Mouse (Mus musculus) forebrain, embryonic 16.5 days (tissue): ENCODE results near the gene Zc3h15. TPM values are rescaled to one million over a fixed set of nuclear protein-coding genes. Genes with fewer than 3 reads are reported as not detected.

ENCODE experiments used
- ATAC-seq: fragments of 200-750 bp; cut with Nextera tagmentation; 2 replicates; pipeline ENCODE4 v1.8.0; 2017; ENCODE audit warnings: mild to moderate bottlenecking, moderate library complexity
- H3K27ac ChIP-seq: fragments of 300-500 bp; sonication (generic); 2 replicates; pipeline ENCODE4 v1.5.1; 2014; ENCODE audit warnings: low read length, control low read depth
- H3K27me3 ChIP-seq: fragments of 300-500 bp; sonication (generic); replicated peaks from 2 replicates; pipeline ENCODE4 v1.6.1; 2014; ENCODE audit warnings: low read length; ENCODE audit not compliant: control insufficient read depth, insufficient read depth
- H3K36me3 ChIP-seq: fragments of 300-500 bp; sonication (generic); 2 replicates; pipeline ENCODE4 v1.6.1; 2014; ENCODE audit not compliant: control insufficient read depth, insufficient read depth
- H3K4me1 ChIP-seq: fragments of 300-500 bp; sonication (generic); replicated peaks from 2 replicates; pipeline ENCODE4 v1.6.1; 2014; ENCODE audit warnings: low read length; ENCODE audit not compliant: control insufficient read depth, insufficient read depth
- H3K4me2 ChIP-seq: fragments of 300-500 bp; sonication (generic); 2 replicates; pipeline ENCODE4 v1.6.1; 2014; ENCODE audit warnings: mild to moderate bottlenecking, low read length, control low read depth
- H3K4me3 ChIP-seq: fragments of 300-500 bp; sonication (generic); replicated peaks from 2 replicates; pipeline ENCODE4 v1.5.1; 2014; ENCODE audit warnings: mild to moderate bottlenecking, low read length, control low read depth
- H3K9ac ChIP-seq: fragments of 300-500 bp; sonication (generic); replicated peaks from 2 replicates; pipeline ENCODE4 v1.6.1; 2014; ENCODE audit warnings: low read depth, low read length, control low read depth
- H3K9me3 ChIP-seq: fragments of 300-500 bp; sonication (generic); 2 replicates; pipeline ENCODE4 v1.6.1; 2016; ENCODE audit warnings: low read length; ENCODE audit not compliant: control insufficient read depth
- WGBS: fragments of 180-500 bp; shearing (Covaris S2); extraction: QIAGEN DNeasy Blood & Tissue Kit; methylation state at CpG from one replicate; pipeline ENCODE4 v1.1.7; 2014; 5-methylcytosine and 5-hydroxymethylcytosine counted together
- polyA plus RNA-seq: library from polyadenylated mRNA; unstranded; fragments of >200 nt; fragmentation: Nextera tagmentation; extraction: Ambion mirVana; gene quantifications from 2 replicates; pipeline ENCODE4 v1.2.1, GENCODE M21; 2015

Gene Zc3h15
- polyA plus RNA-seq, 1 experiment from 2014 or later = 174 TPM

- no peak overlapping the region for H3K4me2 ChIP-seq
- H3K27me3 ChIP-seq = no peaks in the 10 kb centered on the region
- no peak overlapping the region for H3K9ac ChIP-seq
- H3K27ac ChIP-seq = no peak overlapping the region
- no peaks in the 10 kb centered on the region for H3K4me1 ChIP-seq
- no peak for ATAC-seq
- no peaks in the 10 kb centered on the region for H3K9me3 ChIP-seq
- no peak overlapping the region for H3K4me3 ChIP-seq
- WGBS = 74% methylated on average over 6 of the region's 6 CpGs
- no peaks in the 10 kb centered on the region for H3K36me3 ChIP-seq
Measured at GRCm38 (mm10) chr2:83681785-83682184, 37.5 kb downstream of the Zc3h15 start.

- H3K4me2 ChIP-seq = no peak overlapping the region
- no peaks in the 10 kb centered on the region for H3K27me3 ChIP-seq
- no peaks in the 10 kb centered on the region for H3K9me3 ChIP-seq
- ATAC-seq = no peak
- no peak overlapping the region for H3K9ac ChIP-seq
- no peak overlapping the region for H3K27ac ChIP-seq
- no peaks in the 10 kb centered on the region for H3K36me3 ChIP-seq
- no peak overlapping the region for H3K4me3 ChIP-seq
- WGBS = 89% methylated on average over 8 of the region's 8 CpGs
- no peaks in the 10 kb centered on the region for H3K4me1 ChIP-seq
Measured at GRCm38 (mm10) chr2:83682282-83682681, 38.0 kb downstream of the Zc3h15 start.

GRCm38 (mm10) chr2:83683731-83684519 lies 39.7 kb downstream of the Zc3h15 start:
- Histone ChIP-seq H3K36me3 (no peaks in the 10 kb centered on the region), H3K4me3 (no peak overlapping the region), H3K9ac (no peak overlapping the region), H3K4me2 (no peak overlapping the region), H3K27ac (no peak overlapping the region), H3K27me3 (no peaks in the 10 kb centered on the region), H3K4me1 (no peaks in the 10 kb centered on the region), H3K9me3 (0 out of 2 replicates have a peak, but pooled peaks cover 1% of the 10 kb centered on the region)
- ATAC-seq = no peak
- WGBS = 90% methylated on average over 9 of the region's 9 CpGs

- H3K4me3 ChIP-seq = no peak overlapping the region
- no peak overlapping the region for H3K27ac ChIP-seq
- H3K4me1 ChIP-seq = no peaks in the 10 kb centered on the region
- ATAC-seq = no peak
- no peaks in the 10 kb centered on the region for H3K36me3 ChIP-seq
- no peak overlapping the region for H3K4me2 ChIP-seq
- no peak overlapping the region for H3K9ac ChIP-seq
- 90% methylated on average over 8 of the region's 8 CpGs for WGBS
- H3K27me3 ChIP-seq = no peaks in the 10 kb centered on the region
- 0 out of 2 replicates have a peak, but pooled peaks cover 3% of the 10 kb centered on the region for H3K9me3 ChIP-seq
Measured at GRCm38 (mm10) chr2:83684691-83685090, 40.5 kb downstream of the Zc3h15 start.

- Histone ChIP-seq H3K27me3 (no peaks in the 10 kb centered on the region), H3K9me3 (0 out of 2 replicates have a peak, but pooled peaks cover 3% of the 10 kb centered on the region), H3K4me1 (no peaks in the 10 kb centered on the region; the same call in 1 of the 2 replicates), H3K36me3 (no peaks in the 10 kb centered on the region), H3K4me2 (no peak overlapping the region), H3K27ac (no peak overlapping the region), H3K9ac (no peak overlapping the region), H3K4me3 (no peak overlapping the region)
- WGBS = 70% methylated on average over 2 of the region's 2 CpGs
- no peak for ATAC-seq
Measured at GRCm38 (mm10) chr2:83690372-83690771, 46.1 kb downstream of the Zc3h15 start.

- WGBS = 12% methylated on average over 10 of the region's 10 CpGs
- no peak overlapping the region for H3K9ac ChIP-seq
Measured at GRCm38 (mm10) chr2:83692651-83693545, 48.7 kb downstream of the Zc3h15 start.

GRCm38 (mm10) chr2:83694061-83694460 lies 49.8 kb downstream of the Zc3h15 start:
- no peaks in the 10 kb centered on the region; the same call in 1 of the 2 replicates for H3K4me1 ChIP-seq
- no peaks in the 10 kb centered on the region for H3K27me3 ChIP-seq
- no peak overlapping the region for H3K4me3 ChIP-seq
- H3K36me3 ChIP-seq = no peaks in the 10 kb centered on the region
- WGBS = 86% methylated on average over 7 of the region's 7 CpGs
- no peak overlapping the region for H3K4me2 ChIP-seq
- no peak overlapping the region for H3K9ac ChIP-seq
- H3K27ac ChIP-seq = no peak overlapping the region
- 0 out of 2 replicates have a peak, but pooled peaks cover under 1% of the 10 kb centered on the region for H3K9me3 ChIP-seq
- no peak for ATAC-seq

More at GRCm38 (mm10) chr2:83692651-83693545, 48.7 kb downstream of the Zc3h15 start:
- no peak overlapping the region for H3K4me3 ChIP-seq
- H3K27me3 ChIP-seq = no peaks in the 10 kb centered on the region
- H3K9me3 ChIP-seq = 0 out of 2 replicates have a peak, but pooled peaks cover 3% of the 10 kb centered on the region
- ATAC-seq = no peak
- H3K4me1 ChIP-seq = no peaks in the 10 kb centered on the region; the same call in 1 of the 2 replicates
- no peak overlapping the region for H3K4me2 ChIP-seq
- no peak overlapping the region for H3K27ac ChIP-seq
- no peaks in the 10 kb centered on the region for H3K36me3 ChIP-seq

GRCm38 (mm10) chr2:83695345-83696247 lies 51.4 kb downstream of the Zc3h15 start:
- 83% methylated on average over 11 of the region's 11 CpGs for WGBS
- Histone ChIP-seq H3K27ac (no peak overlapping the region), H3K4me1 (no peaks in the 10 kb centered on the region; the same call in 1 of the 2 replicates), H3K4me3 (no peak overlapping the region), H3K4me2 (no peak overlapping the region), H3K27me3 (no peaks in the 10 kb centered on the region), H3K9me3 (no peaks in the 10 kb centered on the region), H3K36me3 (no peaks in the 10 kb centered on the region), H3K9ac (no peak overlapping the region)
- ATAC-seq = no peak
